Mouse (Mus musculus) hindbrain, embryonic 12.5 days (tissue): Measurements from ENCODE around the gene Mfn2. TPM values are rescaled to one million over a fixed set of nuclear protein-coding genes. Genes with fewer than 3 reads are reported as not detected.
A peak's percentile ranks its signal among the peaks of the same experiment; 100 is the strongest.

ENCODE experiments used
- ATAC-seq: fragments of 200-750 bp; cut with Nextera tagmentation; 2 replicates; pipeline ENCODE4 v1.8.0; 2017; ENCODE audit warnings: moderate TSS enrichment; ENCODE audit not compliant: low FRiP score
- H3K27ac ChIP-seq: fragments of 300-500 bp; sonication (generic); 2 replicates; pipeline ENCODE4 v1.5.1; 2016; ENCODE audit warnings: mild to moderate bottlenecking
- H3K27me3 ChIP-seq: fragments of 300-500 bp; sonication (generic); 2 replicates; pipeline ENCODE4 v1.6.1; 2016; ENCODE audit warnings: mild to moderate bottlenecking
- H3K36me3 ChIP-seq: fragments of 300-500 bp; sonication (generic); 2 replicates; pipeline ENCODE4 v1.6.1; 2016; ENCODE audit warnings: mild to moderate bottlenecking
- H3K4me1 ChIP-seq: fragments of 300-500 bp; sonication (generic); 2 replicates; pipeline ENCODE4 v1.6.1; 2016
- H3K4me2 ChIP-seq: fragments of 300-500 bp; sonication (generic); replicated peaks from 2 replicates; pipeline ENCODE4 v1.6.1; 2016; ENCODE audit warnings: mild to moderate bottlenecking
- H3K4me3 ChIP-seq: fragments of 300-500 bp; sonication (generic); 2 replicates; pipeline ENCODE4 v1.5.1; 2016; ENCODE audit warnings: mild to moderate bottlenecking
- H3K9ac ChIP-seq: fragments of 300-500 bp; sonication (generic); 2 replicates; pipeline ENCODE4 v1.6.1; 2016; ENCODE audit warnings: mild to moderate bottlenecking, moderate library complexity
- H3K9me3 ChIP-seq: fragments of 300-500 bp; sonication (generic); replicated peaks from 2 replicates; pipeline ENCODE4 v1.6.1; 2016; ENCODE audit warnings: mild to moderate bottlenecking
- whole genome bisulfite sequencing: fragments of 180-500 bp; shearing (Covaris S2); methylation state at CpG from one replicate; pipeline ENCODE4 v1.1.7; 2016; 5-methylcytosine and 5-hydroxymethylcytosine counted together
- polyA plus RNA-seq: library from polyadenylated mRNA; unstranded; fragments of >200 nt; fragmentation: Nextera tagmentation; extraction: Ambion mirVana; gene quantifications from 2 replicates; pipeline ENCODE4 v1.2.1, GENCODE M21; 2016

The Mfn2 gene
- polyA plus RNA-seq, 1 experiment from 2014 or later = 69.7 TPM

DNA sequence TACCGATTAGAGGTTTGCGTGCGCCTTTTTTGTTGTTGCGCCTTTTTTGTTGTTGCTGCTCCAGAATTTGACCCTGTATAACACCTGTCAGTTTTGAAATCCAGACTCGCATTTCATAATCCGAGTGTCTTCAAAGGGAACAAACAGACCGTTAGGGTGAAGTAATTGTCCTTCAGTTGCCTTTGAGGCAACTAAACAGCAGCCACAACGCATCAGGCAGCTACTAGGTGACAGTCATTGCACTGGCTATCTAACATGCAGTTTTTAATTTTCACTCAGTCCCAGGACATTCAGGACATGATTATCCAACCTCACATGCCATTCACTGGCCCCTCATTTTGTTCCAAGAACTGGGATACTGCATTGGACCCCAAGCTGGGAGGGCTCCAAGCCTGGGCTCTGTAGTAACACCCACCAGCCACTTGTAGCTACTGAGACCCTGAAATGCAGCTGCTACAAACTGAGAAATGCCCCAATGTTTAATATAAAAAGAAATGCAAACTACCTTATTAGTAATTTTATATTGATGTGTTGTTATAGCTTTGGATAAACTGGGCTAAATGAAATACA, 671 bp upstream of the Mfn2 start:
- Histone ChIP-seq H3K9ac (peak overlapping the region; percentile 91; the same call in 1 of the 2 replicates), H3K36me3 (peaks cover 21% of the 10 kb centered on the region), H3K27me3 (no peaks in the 10 kb centered on the region), H3K4me1 (peaks cover 15% of the 10 kb centered on the region), H3K4me2 (peak overlapping the region; percentile 59), H3K9me3 (no peaks in the 10 kb centered on the region), H3K27ac (no peak overlapping the region), H3K4me3 (peak overlapping the region; percentile 93)
- 0% methylated on average over 8 of the region's 8 CpGs for WGBS
- peak; percentile 51 for ATAC-seq

DNA sequence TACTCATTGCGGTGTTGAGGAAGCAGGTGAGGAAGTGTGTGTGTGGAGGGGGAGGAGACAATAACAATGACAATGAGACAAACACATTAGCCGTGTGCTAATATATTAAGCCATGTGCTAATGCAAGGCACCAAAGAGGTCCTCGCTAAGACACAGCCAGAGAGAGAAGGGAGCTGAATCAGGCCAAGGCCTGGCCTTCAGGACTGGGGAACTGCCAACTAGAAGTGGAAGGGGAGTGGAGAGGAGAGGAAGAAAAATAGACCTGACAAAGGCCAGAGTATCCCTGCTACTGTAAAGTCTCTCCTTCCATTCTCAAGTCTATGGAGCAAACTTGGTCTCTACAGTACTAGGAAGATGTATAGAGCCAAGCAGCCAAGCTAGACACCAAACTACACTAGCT, 903 bp downstream of the Mfn2 start:
- 79% methylated on average over 3 of the region's 3 CpGs for WGBS
- peak overlapping the region; percentile 74 for H3K4me2 ChIP-seq
- peak overlapping the region; percentile 93 for H3K4me3 ChIP-seq
- no peak for ATAC-seq
- H3K27me3 ChIP-seq = no peaks in the 10 kb centered on the region
- no peaks in the 10 kb centered on the region for H3K9me3 ChIP-seq
- no peak overlapping the region for H3K27ac ChIP-seq
- peak overlapping the region; percentile 91 for H3K9ac ChIP-seq
- peaks cover 15% of the 10 kb centered on the region for H3K4me1 ChIP-seq
- H3K36me3 ChIP-seq = peaks cover 37% of the 10 kb centered on the region

DNA sequence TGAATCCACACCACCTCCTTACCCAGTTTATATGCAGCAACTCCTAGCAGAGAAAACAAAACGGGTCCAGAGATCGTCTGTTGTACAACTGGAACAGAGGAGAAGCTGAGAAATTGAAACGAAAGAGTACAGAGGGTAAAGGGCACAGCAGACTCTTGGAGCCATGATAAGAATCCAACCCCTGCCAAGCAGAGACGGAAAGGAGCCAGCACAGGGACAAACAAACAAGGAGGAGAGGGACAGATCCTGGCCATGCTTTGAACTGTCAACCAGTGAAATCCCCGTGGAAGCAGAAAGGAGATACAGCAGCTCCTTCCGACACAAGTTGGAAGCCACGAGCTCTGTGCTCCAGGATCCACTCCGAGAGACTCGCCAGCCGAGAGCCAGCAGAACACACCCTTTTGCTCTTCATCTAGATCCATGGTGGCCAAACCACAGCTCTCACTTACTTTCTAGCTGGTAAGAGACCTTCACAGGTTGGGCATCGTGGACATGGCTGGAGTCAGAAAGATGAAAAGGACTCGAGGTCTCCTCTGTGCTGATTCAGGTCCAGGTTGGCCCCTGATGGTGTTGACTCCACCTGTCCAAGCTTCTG, 1.5 kb downstream of the Mfn2 start:
- Histone ChIP-seq H3K27me3 (no peaks in the 10 kb centered on the region), H3K27ac (no peak overlapping the region), H3K4me2 (peak overlapping the region; percentile 74; the same call in 1 of the 2 replicates), H3K4me1 (peaks cover 15% of the 10 kb centered on the region), H3K4me3 (0 out of 2 replicates have a peak overlapping the region, but pooled peaks have one; percentile 93), H3K9ac (no peak overlapping the region), H3K36me3 (peaks cover 43% of the 10 kb centered on the region), H3K9me3 (no peaks in the 10 kb centered on the region)
- no peak for ATAC-seq
- 92% methylated on average over 12 of the region's 12 CpGs for WGBS

DNA sequence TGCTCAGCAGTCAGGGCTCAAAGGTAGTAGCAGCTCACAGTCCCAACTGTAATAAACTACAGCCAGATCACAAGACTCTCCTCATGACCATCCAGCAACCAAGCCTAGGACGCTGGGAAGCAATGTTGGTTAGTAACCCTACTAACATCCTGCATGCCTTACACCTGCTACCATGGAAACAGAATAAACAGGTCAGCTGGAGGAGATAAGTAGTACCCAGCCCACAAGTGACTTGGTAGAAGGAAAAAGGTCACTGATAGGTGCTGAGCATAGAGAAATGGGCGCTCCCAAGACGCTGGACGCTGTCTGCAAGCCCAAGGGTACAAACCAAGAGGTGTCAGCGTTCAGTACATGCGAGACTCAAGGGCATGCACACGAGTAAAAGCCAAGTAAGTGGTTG, 4.1 kb downstream of the Mfn2 start:
- Histone ChIP-seq H3K9me3 (no peaks in the 10 kb centered on the region), H3K9ac (no peak overlapping the region), H3K4me1 (peaks cover 15% of the 10 kb centered on the region), H3K27ac (no peak overlapping the region), H3K27me3 (no peaks in the 10 kb centered on the region), H3K4me3 (no peak overlapping the region), H3K36me3 (peaks cover 67% of the 10 kb centered on the region), H3K4me2 (no peak overlapping the region)
- no peak for ATAC-seq
- WGBS = 89% methylated on average over 7 of the region's 7 CpGs

DNA sequence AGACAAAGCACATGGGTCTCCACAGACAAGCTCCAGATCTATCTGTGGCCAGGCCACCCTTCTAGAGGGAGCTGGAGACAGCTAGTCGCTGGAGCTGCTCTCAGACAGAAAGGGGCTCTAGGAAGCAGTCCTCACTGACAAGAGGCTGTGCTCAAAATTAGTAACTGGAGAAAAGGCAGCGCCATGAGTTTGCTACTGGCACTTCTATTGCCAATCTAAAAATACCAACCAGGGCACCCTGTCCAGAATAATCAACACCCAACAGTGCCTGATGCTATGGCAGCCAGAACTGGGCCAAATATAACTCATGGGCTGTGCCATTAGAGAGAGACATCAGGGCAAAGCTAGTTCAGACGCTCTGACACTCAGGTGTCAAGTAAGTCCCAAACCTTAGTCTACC, 7.2 kb downstream of the Mfn2 start:
- no peak overlapping the region for H3K9ac ChIP-seq
- no peaks in the 10 kb centered on the region for H3K27me3 ChIP-seq
- H3K9me3 ChIP-seq = no peaks in the 10 kb centered on the region
- H3K36me3 ChIP-seq = peaks cover 81% of the 10 kb centered on the region
- H3K4me2 ChIP-seq = no peak overlapping the region
- no peak overlapping the region for H3K27ac ChIP-seq
- 92% methylated on average over 3 of the region's 3 CpGs for WGBS
- no peaks in the 10 kb centered on the region for H3K4me1 ChIP-seq
- H3K4me3 ChIP-seq = no peak overlapping the region
- ATAC-seq = no peak

DNA sequence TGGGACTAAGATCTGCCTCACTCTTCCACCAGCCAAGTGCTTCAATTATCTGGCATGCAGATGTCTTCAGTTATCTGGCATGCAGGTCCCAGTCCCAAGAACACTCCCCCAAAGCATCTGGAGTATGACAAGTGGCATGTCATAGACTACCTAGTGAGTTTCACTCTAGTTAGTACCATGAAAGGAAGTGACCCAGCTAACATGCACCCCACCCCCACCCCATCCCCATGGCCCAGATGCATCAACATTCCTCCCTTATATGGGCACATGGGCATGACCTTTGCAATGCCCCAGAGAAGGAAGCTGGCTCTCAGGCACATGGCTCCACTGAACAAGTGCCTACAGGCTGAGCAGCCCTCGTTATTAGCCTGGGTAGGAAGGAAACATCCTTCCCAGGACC, 8.1 kb downstream of the Mfn2 start:
- WGBS = 68% methylated on average over 1 of the region's 1 CpGs
- ATAC-seq = no peak
- peaks cover 82% of the 10 kb centered on the region for H3K36me3 ChIP-seq

DNA sequence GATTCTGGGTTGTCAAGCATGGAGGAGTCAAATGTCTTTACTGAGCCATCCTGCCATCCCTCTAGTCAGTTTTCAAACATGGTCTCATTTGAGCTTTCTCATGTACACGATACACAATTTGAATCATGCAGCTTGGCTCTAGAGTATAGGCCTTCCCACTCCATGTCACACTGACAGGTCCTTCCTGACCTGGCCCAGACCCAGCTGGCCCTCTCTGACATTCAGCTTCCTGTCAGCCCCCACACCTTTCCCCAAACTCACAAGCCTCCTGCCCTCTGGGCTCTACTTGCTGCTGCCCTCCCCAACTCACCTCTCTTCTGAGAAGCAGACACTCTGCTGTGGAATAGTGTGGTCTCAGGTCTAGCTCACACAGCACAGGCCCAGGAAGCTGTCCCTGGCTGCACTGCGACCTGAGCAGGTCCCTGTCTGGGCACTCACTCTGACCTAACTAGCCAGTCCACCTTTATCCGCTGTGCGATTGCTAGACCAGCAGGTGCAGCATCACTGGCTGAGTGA, 8.6 kb downstream of the Mfn2 start:
- Histone ChIP-seq H3K4me3 (no peak overlapping the region), H3K4me1 (no peaks in the 10 kb centered on the region), H3K27me3 (no peaks in the 10 kb centered on the region), H3K27ac (no peak overlapping the region), H3K36me3 (peaks cover 86% of the 10 kb centered on the region), H3K9me3 (no peaks in the 10 kb centered on the region), H3K9ac (no peak overlapping the region), H3K4me2 (no peak overlapping the region)
- 90% methylated on average over 4 of the region's 4 CpGs for WGBS
- no peak for ATAC-seq

More for the DNA sequence above, 8.1 kb downstream of the Mfn2 start:
- H3K27me3 ChIP-seq = no peaks in the 10 kb centered on the region
- no peaks in the 10 kb centered on the region for H3K4me1 ChIP-seq
- H3K9ac ChIP-seq = no peak overlapping the region
- H3K9me3 ChIP-seq = no peaks in the 10 kb centered on the region
- no peak overlapping the region for H3K4me2 ChIP-seq
- no peak overlapping the region for H3K27ac ChIP-seq
- H3K4me3 ChIP-seq = no peak overlapping the region

DNA sequence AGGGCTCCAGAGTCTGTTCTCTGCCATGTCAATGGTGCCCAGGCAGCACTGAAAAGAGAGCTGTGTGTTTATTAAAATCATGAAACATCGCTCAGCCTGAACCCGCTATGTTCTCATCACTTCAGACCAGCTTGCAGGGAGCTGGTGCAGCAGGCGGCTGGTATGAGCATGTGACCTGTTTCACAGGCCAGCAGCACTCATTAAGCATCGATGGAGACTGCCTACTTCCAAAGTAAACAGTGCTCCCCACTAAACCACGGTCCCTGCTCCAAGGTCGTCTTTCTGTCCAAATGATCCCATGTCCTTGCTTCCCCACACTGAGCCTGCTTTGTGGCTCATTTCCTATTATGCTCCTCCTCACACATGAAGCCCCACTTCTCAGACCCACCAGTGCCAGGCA, 14.2 kb downstream of the Mfn2 start:
- Histone ChIP-seq H3K27ac (no peak overlapping the region), H3K9ac (no peak overlapping the region), H3K27me3 (no peaks in the 10 kb centered on the region), H3K36me3 (peaks cover 82% of the 10 kb centered on the region), H3K4me2 (no peak overlapping the region), H3K4me3 (no peak overlapping the region), H3K9me3 (no peaks in the 10 kb centered on the region), H3K4me1 (no peaks in the 10 kb centered on the region)
- 91% methylated on average over 6 of the region's 6 CpGs for WGBS
- no peak for ATAC-seq

DNA sequence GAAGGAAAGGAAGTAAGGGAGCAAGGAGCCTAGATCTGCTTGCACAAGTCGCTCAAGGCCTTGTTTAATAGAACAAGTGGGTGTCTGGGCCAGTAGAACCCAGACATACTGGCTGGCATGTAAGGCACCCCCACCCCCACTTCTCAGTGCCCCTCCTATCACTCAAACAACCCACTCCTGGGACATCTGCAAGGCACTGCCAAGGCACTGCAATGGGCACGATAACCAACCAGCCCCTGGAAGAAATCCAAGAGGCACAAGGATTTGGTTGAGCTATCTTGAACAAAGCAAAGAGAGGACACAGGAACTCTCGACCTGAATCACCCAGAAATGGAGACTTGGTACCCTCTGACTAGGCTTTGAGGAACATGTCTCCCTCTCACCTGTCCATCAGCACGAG, 16.3 kb downstream of the Mfn2 start:
- WGBS = 91% methylated on average over 4 of the region's 4 CpGs
- H3K36me3 ChIP-seq = peaks cover 88% of the 10 kb centered on the region

DNA sequence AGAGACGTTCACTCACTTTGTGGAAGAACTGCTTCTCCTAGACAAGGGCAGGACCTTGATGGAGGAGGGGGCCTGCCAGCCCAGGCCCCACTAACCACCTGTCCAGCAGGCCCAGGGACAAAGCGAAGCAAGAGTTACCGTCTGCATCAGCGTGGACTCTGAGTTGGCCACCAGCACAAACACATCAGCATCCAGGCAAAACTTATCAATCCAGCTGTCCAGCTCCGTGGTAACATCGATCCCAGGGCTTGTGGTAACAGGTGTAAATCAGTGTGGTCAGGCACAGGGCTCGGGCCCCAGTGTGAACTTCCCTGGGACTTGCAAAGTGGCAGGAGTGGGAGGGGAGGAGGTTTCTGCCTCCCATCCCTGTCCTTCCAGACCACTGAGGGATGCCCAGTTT, 17.2 kb downstream of the Mfn2 start:
- 92% methylated on average over 7 of the region's 7 CpGs for WGBS
- Histone ChIP-seq H3K9ac (no peak overlapping the region), H3K4me2 (no peak overlapping the region), H3K27ac (no peak overlapping the region), H3K4me3 (no peak overlapping the region), H3K4me1 (no peaks in the 10 kb centered on the region), H3K27me3 (no peaks in the 10 kb centered on the region), H3K36me3 (peaks cover 88% of the 10 kb centered on the region), H3K9me3 (no peaks in the 10 kb centered on the region)
- ATAC-seq = no peak

More for the DNA sequence above, 16.3 kb downstream of the Mfn2 start:
- Histone ChIP-seq H3K27me3 (no peaks in the 10 kb centered on the region), H3K4me2 (no peak overlapping the region), H3K9me3 (no peaks in the 10 kb centered on the region), H3K4me1 (no peaks in the 10 kb centered on the region), H3K9ac (no peak overlapping the region), H3K4me3 (no peak overlapping the region), H3K27ac (no peak overlapping the region)
- no peak for ATAC-seq

DNA sequence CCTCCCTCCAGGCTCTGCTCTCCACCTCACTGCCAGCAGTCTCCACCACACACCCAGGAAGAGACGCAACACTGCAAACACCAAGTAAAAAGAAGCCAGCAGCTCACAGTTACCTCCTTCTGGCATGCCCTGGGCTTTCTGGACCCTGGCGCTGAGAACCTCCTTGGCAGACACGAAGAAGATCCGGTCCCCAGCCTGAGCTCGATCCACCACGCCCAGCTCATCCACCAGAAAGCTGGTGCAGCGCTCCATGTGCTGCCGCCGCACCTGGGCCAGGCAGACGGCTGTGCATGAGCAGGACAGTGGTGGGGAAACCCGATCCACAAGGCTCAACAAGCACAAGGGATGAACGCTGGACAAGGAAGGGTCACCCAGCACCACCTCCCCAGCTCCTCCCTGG, 18.3 kb downstream of the Mfn2 start:
- H3K9ac ChIP-seq = no peak overlapping the region
- no peak for ATAC-seq
- no peaks in the 10 kb centered on the region for H3K27me3 ChIP-seq
- H3K36me3 ChIP-seq = peaks cover 92% of the 10 kb centered on the region
- H3K9me3 ChIP-seq = no peaks in the 10 kb centered on the region
- H3K27ac ChIP-seq = no peak overlapping the region
- no peaks in the 10 kb centered on the region for H3K4me1 ChIP-seq
- no peak overlapping the region for H3K4me2 ChIP-seq
- WGBS = 95% methylated on average over 12 of the region's 12 CpGs
- no peak overlapping the region for H3K4me3 ChIP-seq

DNA sequence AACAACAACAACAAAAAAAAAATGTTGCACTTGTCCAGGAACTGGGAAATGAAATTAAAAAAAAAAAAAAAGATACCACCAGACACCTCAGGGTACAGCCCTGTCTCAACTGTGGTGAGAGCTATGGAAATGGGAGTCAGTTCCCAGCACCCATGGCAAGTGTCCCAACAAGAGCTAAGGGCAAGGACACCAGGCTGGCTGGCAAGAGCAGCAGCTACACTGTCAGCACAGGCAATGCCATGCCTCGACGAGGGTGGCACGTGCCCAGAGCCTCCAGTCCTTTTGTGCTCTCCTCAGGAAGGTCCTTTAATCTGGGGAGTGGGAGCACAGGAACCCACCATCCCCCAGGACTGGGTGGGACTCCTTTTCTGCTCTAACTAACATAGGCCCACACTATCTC, 20.4 kb downstream of the Mfn2 start:
- Histone ChIP-seq H3K4me2 (no peak overlapping the region), H3K9me3 (no peaks in the 10 kb centered on the region), H3K36me3 (peaks cover 94% of the 10 kb centered on the region), H3K27me3 (no peaks in the 10 kb centered on the region), H3K4me3 (no peak overlapping the region), H3K4me1 (no peaks in the 10 kb centered on the region), H3K27ac (no peak overlapping the region), H3K9ac (no peak overlapping the region)
- 95% methylated on average over 3 of the region's 3 CpGs for WGBS
- no peak for ATAC-seq

DNA sequence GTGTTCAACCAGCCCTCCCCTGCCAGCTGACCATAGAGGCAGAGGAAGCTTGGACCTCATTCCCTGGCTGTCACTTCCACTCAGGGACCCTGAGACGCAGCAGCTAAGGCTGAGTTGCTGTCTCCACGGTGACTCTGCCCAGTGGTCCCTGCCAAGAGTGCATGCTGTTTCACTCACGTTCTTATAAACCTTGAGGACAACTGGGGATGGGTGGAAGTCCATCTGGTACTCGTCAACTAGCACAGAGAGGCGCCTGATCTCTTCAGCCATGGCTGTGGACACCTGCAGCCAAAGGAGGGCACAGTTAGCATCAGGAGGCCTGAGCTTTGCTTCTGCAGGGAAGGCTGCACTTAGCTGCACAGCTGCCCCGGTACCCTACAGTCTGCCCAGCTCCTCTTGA, 21.5 kb downstream of the Mfn2 start:
- no peak for ATAC-seq
- H3K36me3 ChIP-seq = peaks cover 96% of the 10 kb centered on the region
- H3K27me3 ChIP-seq = no peaks in the 10 kb centered on the region

More for the DNA sequence above, 21.5 kb downstream of the Mfn2 start:
- Histone ChIP-seq H3K9me3 (no peaks in the 10 kb centered on the region), H3K27ac (no peak overlapping the region), H3K9ac (no peak overlapping the region), H3K4me3 (no peak overlapping the region), H3K4me1 (no peaks in the 10 kb centered on the region), H3K4me2 (no peak overlapping the region)
- 88% methylated on average over 6 of the region's 6 CpGs for WGBS
